Mouse (Mus musculus) hindbrain, embryonic 16.5 days (tissue): ENCODE measurements around the gene Zc3h7b. TPM values are rescaled to one million over a fixed set of nuclear protein-coding genes. Genes with fewer than 3 reads are reported as not detected.

Experiments
- ATAC-seq: fragments of 200-750 bp; cut with Nextera tagmentation; 2 replicates; pipeline ENCODE4 v1.8.0; 2017; ENCODE audit warnings: moderate TSS enrichment, moderate library complexity
- H3K27ac ChIP-seq: fragments of 300-500 bp; sonication (generic); 2 replicates; pipeline ENCODE4 v1.5.1; 2014; ENCODE audit warnings: low read depth, mild to moderate bottlenecking, control low read depth, low read length, moderate library complexity
- H3K27me3 ChIP-seq: fragments of 300-500 bp; sonication (generic); replicated peaks from 2 replicates; pipeline ENCODE4 v1.6.1; 2014; ENCODE audit warnings: low read length; ENCODE audit not compliant: control insufficient read depth, insufficient read depth
- H3K36me3 ChIP-seq: fragments of 300-500 bp; sonication (generic); 2 replicates; pipeline ENCODE4 v1.6.1; 2014; ENCODE audit warnings: mild to moderate bottlenecking, low read length, moderate library complexity, mixed read lengths; ENCODE audit not compliant: control insufficient read depth, insufficient read depth
- H3K4me1 ChIP-seq: fragments of 300-500 bp; sonication (generic); 2 replicates; pipeline ENCODE4 v1.6.1; 2014; ENCODE audit warnings: low read depth, low read length; ENCODE audit not compliant: control insufficient read depth, insufficient read depth
- H3K4me2 ChIP-seq: fragments of 300-500 bp; sonication (generic); 2 replicates; pipeline ENCODE4 v1.6.1; 2014; ENCODE audit warnings: mild to moderate bottlenecking, low read length, control low read depth, moderate library complexity
- H3K4me3 ChIP-seq: fragments of 300-500 bp; sonication (generic); 2 replicates; pipeline ENCODE4 v1.5.1; 2014; ENCODE audit warnings: mild to moderate bottlenecking, low read length, control low read depth, moderate library complexity
- H3K9ac ChIP-seq: fragments of 300-500 bp; sonication (generic); 2 replicates; pipeline ENCODE4 v1.6.1; 2014; ENCODE audit warnings: low read depth, mild to moderate bottlenecking, control low read depth, low read length, moderate library complexity
- H3K9me3 ChIP-seq: fragments of 300-500 bp; sonication (generic); 2 replicates; pipeline ENCODE4 v1.6.1; 2014; ENCODE audit warnings: mild to moderate bottlenecking, low read length, moderate library complexity; ENCODE audit not compliant: control insufficient read depth
- WGBS: fragments of 180-500 bp; shearing (Covaris S2); extraction: QIAGEN DNeasy Blood & Tissue Kit; methylation state at CpG from one replicate; pipeline ENCODE4 v1.1.7; 2014; 5-methylcytosine and 5-hydroxymethylcytosine counted together
- polyA plus RNA-seq: library from polyadenylated mRNA; unstranded; fragments of >200 nt; fragmentation: Nextera tagmentation; extraction: Ambion mirVana; gene quantifications from 2 replicates; pipeline ENCODE4 v1.2.1, GENCODE M21; 2015

Gene Zc3h7b
- polyA plus RNA-seq, 1 experiment from 2014 or later, result 39.3 TPM

GRCm38 (mm10) chr15:81831136-81831825 lies 86.4 kb downstream of the Zc3h7b start:
- H3K36me3 ChIP-seq, result peaks cover 3% of the 10 kb centered on the region; the same call in 1 of the 2 replicates
- no peak overlapping the region for H3K4me3 ChIP-seq
- H3K9ac ChIP-seq, result peak overlapping the region; percentile 11
- WGBS, result 14% methylated on average over 24 of the region's 24 CpGs
- H3K4me1 ChIP-seq, result peaks cover 8% of the 10 kb centered on the region
- no peak overlapping the region; the same call in 1 of the 2 replicates for H3K4me2 ChIP-seq
- no peaks in the 10 kb centered on the region for H3K9me3 ChIP-seq
- H3K27ac ChIP-seq, result no peak overlapping the region; the same call in 1 of the 2 replicates
- peak; percentile 94 for ATAC-seq
- no peaks in the 10 kb centered on the region for H3K27me3 ChIP-seq

- 0 out of 2 replicates have a peak, but pooled peaks cover 2% of the 10 kb centered on the region for H3K36me3 ChIP-seq
- no peak overlapping the region for H3K4me2 ChIP-seq
- H3K27me3 ChIP-seq, result peaks cover 2% of the 10 kb centered on the region; the same call in 1 of the 2 replicates
- no peak overlapping the region for H3K4me3 ChIP-seq
- ATAC-seq, result no peak
- no peak overlapping the region for H3K27ac ChIP-seq
- H3K9me3 ChIP-seq, result no peaks in the 10 kb centered on the region
- peaks cover 12% of the 10 kb centered on the region for H3K4me1 ChIP-seq
- no peak overlapping the region for H3K9ac ChIP-seq
- WGBS, result 91% methylated on average over 3 of the region's 3 CpGs
Measured at GRCm38 (mm10) chr15:81832219-81832618, 87.4 kb downstream of the Zc3h7b start.

GRCm38 (mm10) chr15:81833481-81833880 lies 88.6 kb downstream of the Zc3h7b start:
- H3K36me3 ChIP-seq, result no peaks in the 10 kb centered on the region
- WGBS, result 82% methylated on average over 4 of the region's 4 CpGs
- H3K9me3 ChIP-seq, result no peaks in the 10 kb centered on the region
- H3K27me3 ChIP-seq, result peaks cover 2% of the 10 kb centered on the region; the same call in 1 of the 2 replicates
- H3K9ac ChIP-seq, result no peak overlapping the region
- H3K27ac ChIP-seq, result no peak overlapping the region
- ATAC-seq, result no peak
- H3K4me3 ChIP-seq, result no peak overlapping the region
- peaks cover 12% of the 10 kb centered on the region for H3K4me1 ChIP-seq
- no peak overlapping the region for H3K4me2 ChIP-seq

GRCm38 (mm10) chr15:81834171-81834841 lies 89.4 kb downstream of the Zc3h7b start:
- no peak for ATAC-seq
- Histone ChIP-seq H3K9me3 (no peaks in the 10 kb centered on the region), H3K27ac (no peak overlapping the region), H3K4me3 (no peak overlapping the region), H3K4me2 (no peak overlapping the region), H3K36me3 (no peaks in the 10 kb centered on the region), H3K27me3 (peaks cover 2% of the 10 kb centered on the region; the same call in 1 of the 2 replicates), H3K9ac (no peak overlapping the region; the same call in 1 of the 2 replicates), H3K4me1 (peaks cover 12% of the 10 kb centered on the region)
- WGBS, result 45% methylated on average over 3 of the region's 3 CpGs

GRCm38 (mm10) chr15:81835007-81835880 lies 90.4 kb downstream of the Zc3h7b start:
- 70% methylated on average over 10 of the region's 10 CpGs for WGBS
- Histone ChIP-seq H3K4me2 (no peak overlapping the region), H3K27me3 (peaks cover 2% of the 10 kb centered on the region; the same call in 1 of the 2 replicates), H3K9me3 (no peaks in the 10 kb centered on the region), H3K27ac (no peak overlapping the region), H3K4me1 (peaks cover 17% of the 10 kb centered on the region), H3K9ac (no peak overlapping the region), H3K4me3 (no peak overlapping the region), H3K36me3 (no peaks in the 10 kb centered on the region)
- ATAC-seq, result no peak

- Histone ChIP-seq H3K27me3 (peaks cover 2% of the 10 kb centered on the region; the same call in 1 of the 2 replicates), H3K36me3 (no peaks in the 10 kb centered on the region), H3K9ac (peak overlapping the region; percentile 42), H3K4me2 (peak overlapping the region; percentile 51), H3K4me1 (peaks cover 16% of the 10 kb centered on the region), H3K27ac (no peak overlapping the region), H3K9me3 (no peaks in the 10 kb centered on the region), H3K4me3 (peak overlapping the region; percentile 20)
- ATAC-seq, result peak; percentile 67
- 4% methylated on average over 30 of the region's 33 CpGs for WGBS
Measured at GRCm38 (mm10) chr15:81836124-81836821, 91.4 kb downstream of the Zc3h7b start.

- Histone ChIP-seq H3K27me3 (peaks cover 2% of the 10 kb centered on the region; the same call in 1 of the 2 replicates), H3K4me2 (no peak overlapping the region), H3K9me3 (no peaks in the 10 kb centered on the region), H3K27ac (no peak overlapping the region), H3K4me3 (no peak overlapping the region), H3K9ac (no peak overlapping the region), H3K4me1 (peaks cover 14% of the 10 kb centered on the region), H3K36me3 (no peaks in the 10 kb centered on the region)
- no peak for ATAC-seq
- WGBS, result 70% methylated on average over 7 of the region's 7 CpGs
Measured at GRCm38 (mm10) chr15:81836966-81837920, 92.4 kb downstream of the Zc3h7b start.
